Mouse (Mus musculus): ENCODE data around the gene Kif21b.

GRCm38 (mm10) chr1:136134547-136134946 is 3.4 kb downstream of the Kif21b start:
- TF ChIP-seq CTCF (IDR thresholded peaks at IDR 0.05; ENCODE audit: borderline replicate concordance, insufficient read depth, low read depth, low read length), result no peak
- no peak for TF ChIP-seq POLR2A (IDR thresholded peaks at IDR 0.05; ENCODE audit: borderline replicate concordance, insufficient read depth, low read length)
